Mouse (Mus musculus): ENCODE data around the gene Atxn2l.

Atxn2l gene

GRCm38 (mm10) chr7:126473470-126474086 is 29.7 kb downstream of the Atxn2l start:
- DNase-seq (ENCODE audit: low read depth, low spot score): no peak
- H3K36me3 ChIP-seq (ENCODE audit: control insufficient read depth, insufficient read depth, low read length, poor library complexity, severe bottlenecking): no peaks in the 10 kb centered on the region; the same call in 1 of the 2 replicates

DNA sequence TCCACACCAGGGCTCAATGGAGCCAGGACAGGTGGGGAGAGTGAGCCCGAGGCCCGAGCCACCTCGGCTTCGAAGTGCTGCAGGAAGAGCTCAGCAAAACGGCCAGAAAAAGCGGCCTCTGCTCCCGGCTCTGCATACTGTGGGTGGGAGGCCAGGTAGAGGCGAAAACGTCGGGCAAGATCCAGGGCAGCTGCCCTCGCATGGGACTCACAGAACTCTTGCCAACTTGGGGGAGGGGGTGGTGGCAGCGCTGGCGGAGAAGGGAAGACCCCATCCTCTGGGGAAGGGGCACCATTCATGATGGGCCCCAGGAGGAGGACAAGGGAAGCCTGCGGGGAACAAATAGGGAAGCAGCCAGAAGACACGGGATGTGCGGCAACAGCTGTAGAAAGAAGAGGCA is 30.5 kb downstream of the Atxn2l start:
- DNase-seq (ENCODE audit: low read depth, low spot score): no peak
- H3K36me3 ChIP-seq (ENCODE audit: control insufficient read depth, insufficient read depth, low read length, poor library complexity, severe bottlenecking): peaks cover 2% of the 10 kb centered on the region; the same call in 1 of the 2 replicates
- no peaks in the 10 kb centered on the region for H3K27me3 ChIP-seq (ENCODE audit: control insufficient read depth, insufficient read depth, low read length, poor library complexity, severe bottlenecking)

More at GRCm38 (mm10) chr7:126473470-126474086, 29.7 kb downstream of the Atxn2l start:
- H3K27me3 ChIP-seq (ENCODE audit: control insufficient read depth, insufficient read depth, low read length, poor library complexity, severe bottlenecking): no peaks in the 10 kb centered on the region

GRCm38 (mm10) chr7:126472306-126472705 is 30.9 kb downstream of the Atxn2l start:
- H3K27me3 ChIP-seq (ENCODE audit: control insufficient read depth, insufficient read depth, low read length, poor library complexity, severe bottlenecking): no peaks in the 10 kb centered on the region
- peaks cover 3% of the 10 kb centered on the region; the same call in 1 of the 2 replicates for H3K36me3 ChIP-seq (ENCODE audit: control insufficient read depth, insufficient read depth, low read length, poor library complexity, severe bottlenecking)
- DNase-seq (ENCODE audit: low read depth, low spot score): peak; percentile 61

DNA sequence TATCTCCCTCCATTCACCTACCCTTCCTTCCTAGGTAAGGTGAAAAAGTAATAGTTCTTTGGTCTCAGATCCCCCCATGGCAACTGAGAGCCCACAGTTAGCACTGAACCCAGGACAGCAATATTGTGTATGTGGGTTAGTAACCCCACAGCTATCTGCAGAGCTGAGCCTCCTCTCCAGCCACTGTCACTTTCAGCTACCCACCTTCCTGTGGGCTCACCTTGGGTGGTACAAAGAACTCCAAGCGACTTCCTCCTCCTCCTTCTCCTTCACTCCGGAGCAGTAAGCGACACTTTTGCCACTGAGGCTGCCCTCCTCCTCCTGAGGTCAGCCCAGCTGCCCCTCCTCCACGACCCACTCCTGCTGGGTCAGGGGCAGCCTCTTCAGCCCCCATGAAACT is 31.4 kb downstream of the Atxn2l start:
- Histone ChIP-seq H3K36me3 (ENCODE audit: control insufficient read depth, insufficient read depth, low read length, poor library complexity, severe bottlenecking) (peaks cover 5% of the 10 kb centered on the region), H3K27me3 (ENCODE audit: control insufficient read depth, insufficient read depth, low read length, poor library complexity, severe bottlenecking) (no peaks in the 10 kb centered on the region)
- DNase-seq (ENCODE audit: low read depth, low spot score): no peak

DNA sequence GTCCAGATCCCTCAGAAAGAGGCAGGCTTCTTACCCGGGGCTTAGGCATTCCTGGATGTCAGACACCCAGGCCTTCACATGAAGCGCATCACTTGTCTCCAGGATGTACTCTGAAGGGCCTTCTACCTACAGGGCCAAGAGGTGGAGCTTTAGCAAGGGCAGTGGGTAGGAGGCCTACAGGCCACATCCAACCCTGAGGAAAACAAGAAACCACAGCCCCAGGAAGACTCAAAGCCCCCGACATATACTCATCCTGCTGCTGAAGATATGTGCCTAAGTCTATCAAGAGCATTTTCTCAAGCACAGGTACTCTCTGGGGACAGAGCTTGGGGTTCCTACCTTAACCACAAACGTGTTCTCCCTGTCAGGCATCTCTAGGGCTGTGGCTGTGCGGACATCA is 31.9 kb downstream of the Atxn2l start:
- Histone ChIP-seq H3K27me3 (ENCODE audit: control insufficient read depth, insufficient read depth, low read length, poor library complexity, severe bottlenecking) (no peaks in the 10 kb centered on the region), H3K36me3 (ENCODE audit: control insufficient read depth, insufficient read depth, low read length, poor library complexity, severe bottlenecking) (peaks cover 5% of the 10 kb centered on the region)
- no peak for DNase-seq (ENCODE audit: low read depth, low spot score)

DNA sequence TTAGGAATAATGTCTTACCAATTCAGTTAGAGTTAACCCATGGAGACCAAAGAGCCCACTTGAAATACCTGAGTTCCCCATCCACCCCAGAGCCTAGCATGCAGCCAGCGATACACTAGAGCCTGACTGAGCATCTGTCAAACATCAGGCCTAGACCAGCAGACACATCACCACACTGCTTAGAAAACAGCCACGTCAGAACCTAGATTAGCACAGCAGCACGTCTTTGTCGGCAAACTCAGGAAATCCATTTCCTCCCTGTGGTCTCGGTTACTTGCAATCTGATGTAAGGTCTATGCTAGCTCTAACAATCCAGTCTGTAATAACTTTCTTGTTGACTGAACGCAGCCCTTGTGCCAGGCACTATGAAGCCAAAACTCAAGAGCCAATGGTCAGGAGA is 33.2 kb downstream of the Atxn2l start:
- Histone ChIP-seq H3K27me3 (ENCODE audit: control insufficient read depth, insufficient read depth, low read length, poor library complexity, severe bottlenecking) (no peaks in the 10 kb centered on the region), H3K36me3 (ENCODE audit: control insufficient read depth, insufficient read depth, low read length, poor library complexity, severe bottlenecking) (peaks cover 5% of the 10 kb centered on the region)
- DNase-seq (ENCODE audit: low read depth, low spot score): peak; percentile 68

DNA sequence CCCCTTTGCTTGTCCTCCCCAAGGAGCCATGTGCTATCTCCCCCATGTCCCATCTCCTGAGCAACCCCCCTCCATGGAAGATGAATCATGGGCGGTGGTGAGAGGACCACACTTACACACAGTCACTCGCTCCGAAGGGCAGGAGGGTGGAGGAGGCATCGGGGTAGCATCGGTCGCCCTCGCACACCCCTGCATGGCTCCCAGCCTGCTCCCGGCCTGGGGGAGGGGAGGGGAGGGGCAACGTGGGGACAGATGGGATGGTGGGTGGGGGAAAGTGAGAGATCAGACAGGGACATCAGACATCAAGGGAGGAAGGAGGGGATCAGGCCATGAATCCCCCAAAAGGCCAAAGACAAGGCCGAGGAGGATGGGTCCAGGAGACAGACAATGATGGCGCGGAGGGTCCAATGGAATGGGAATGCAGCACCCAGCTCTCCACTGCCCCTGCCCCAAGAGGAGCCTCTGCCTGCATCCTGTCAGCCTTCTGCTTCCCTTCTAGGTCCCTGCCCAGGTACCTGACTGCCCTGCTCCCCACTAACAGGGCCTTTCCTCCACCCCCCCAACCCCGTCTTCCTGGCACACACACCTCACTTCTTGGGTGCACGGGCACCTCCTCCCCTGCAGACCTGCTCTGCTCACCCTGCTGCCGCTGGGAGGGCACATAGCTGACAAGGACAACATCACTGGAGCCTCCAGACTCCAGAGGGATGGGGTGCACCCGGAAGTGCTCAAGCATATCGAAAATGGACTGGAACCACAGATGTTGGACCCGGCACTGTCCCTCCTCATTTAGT is 35.2 kb downstream of the Atxn2l start:
- no peaks in the 10 kb centered on the region for H3K27me3 ChIP-seq (ENCODE audit: control insufficient read depth, insufficient read depth, low read length, poor library complexity, severe bottlenecking)
- H3K36me3 ChIP-seq (ENCODE audit: control insufficient read depth, insufficient read depth, low read length, poor library complexity, severe bottlenecking): peaks cover 5% of the 10 kb centered on the region
- DNase-seq (ENCODE audit: low read depth, low spot score): no peak

GRCm38 (mm10) chr7:126467271-126467670 is 36.0 kb downstream of the Atxn2l start:
- H3K27me3 ChIP-seq (ENCODE audit: control insufficient read depth, insufficient read depth, low read length, poor library complexity, severe bottlenecking): no peaks in the 10 kb centered on the region

GRCm38 (mm10) chr7:126466707-126467106 is 36.5 kb downstream of the Atxn2l start:
- Histone ChIP-seq H3K36me3 (ENCODE audit: control insufficient read depth, insufficient read depth, low read length, poor library complexity, severe bottlenecking) (peaks cover 5% of the 10 kb centered on the region), H3K27me3 (ENCODE audit: control insufficient read depth, insufficient read depth, low read length, poor library complexity, severe bottlenecking) (no peaks in the 10 kb centered on the region)
- no peak for DNase-seq (ENCODE audit: low read depth, low spot score)

More at GRCm38 (mm10) chr7:126467271-126467670, 36.0 kb downstream of the Atxn2l start:
- peak; percentile 80 for DNase-seq (ENCODE audit: low read depth, low spot score)
- peaks cover 5% of the 10 kb centered on the region for H3K36me3 ChIP-seq (ENCODE audit: control insufficient read depth, insufficient read depth, low read length, poor library complexity, severe bottlenecking)

GRCm38 (mm10) chr7:126466116-126466515 is 37.1 kb downstream of the Atxn2l start:
- Histone ChIP-seq H3K36me3 (ENCODE audit: control insufficient read depth, insufficient read depth, low read length, poor library complexity, severe bottlenecking) (peaks cover 5% of the 10 kb centered on the region), H3K27me3 (ENCODE audit: control insufficient read depth, insufficient read depth, low read length, poor library complexity, severe bottlenecking) (no peaks in the 10 kb centered on the region)
- no peak for DNase-seq (ENCODE audit: low read depth, low spot score)

DNA sequence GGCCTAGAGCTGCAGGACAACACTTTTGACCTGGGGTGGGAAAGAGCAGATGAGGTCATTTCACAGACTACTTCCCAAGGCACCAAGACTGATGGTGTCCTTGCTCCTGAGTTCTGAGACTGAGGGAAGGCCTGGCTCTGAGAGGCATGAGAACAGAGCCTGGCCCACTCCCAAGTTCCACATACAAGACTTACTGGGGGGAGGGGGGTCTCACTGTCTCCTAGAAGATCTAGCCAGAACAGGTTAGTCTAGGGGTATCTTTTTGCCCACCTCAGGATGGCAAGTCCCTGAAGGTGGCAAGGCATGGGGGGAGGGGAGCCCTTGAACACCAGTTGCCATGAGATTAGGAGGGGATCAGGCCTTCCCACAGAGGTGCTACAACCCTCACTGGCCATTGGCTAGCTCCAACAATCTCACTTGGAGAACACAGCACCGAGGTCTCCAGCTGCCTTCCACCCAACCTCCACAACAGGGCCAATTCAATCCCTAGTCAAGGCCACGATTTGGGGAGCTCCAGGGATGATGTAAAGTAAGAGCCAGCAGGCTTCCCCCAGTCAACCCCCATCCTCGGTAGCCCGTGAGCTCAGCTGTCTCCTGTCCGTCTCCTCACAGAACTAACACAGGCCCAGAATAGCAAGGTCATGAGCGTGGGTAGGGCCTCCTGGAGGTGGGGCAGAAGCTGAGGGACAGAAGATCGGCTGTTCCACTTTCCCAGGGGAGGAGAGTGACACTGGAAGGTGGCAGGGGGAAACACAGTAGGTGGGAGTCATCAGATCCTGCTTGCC is 37.8 kb downstream of the Atxn2l start:
- Histone ChIP-seq H3K27me3 (ENCODE audit: control insufficient read depth, insufficient read depth, low read length, poor library complexity, severe bottlenecking) (no peaks in the 10 kb centered on the region), H3K36me3 (ENCODE audit: control insufficient read depth, insufficient read depth, low read length, poor library complexity, severe bottlenecking) (peaks cover 5% of the 10 kb centered on the region)
- no peak for DNase-seq (ENCODE audit: low read depth, low spot score)

GRCm38 (mm10) chr7:126464836-126465235 is 38.4 kb downstream of the Atxn2l start:
- Histone ChIP-seq H3K27me3 (ENCODE audit: control insufficient read depth, insufficient read depth, low read length, poor library complexity, severe bottlenecking) (no peaks in the 10 kb centered on the region), H3K36me3 (ENCODE audit: control insufficient read depth, insufficient read depth, low read length, poor library complexity, severe bottlenecking) (peaks cover 5% of the 10 kb centered on the region)
- no peak for DNase-seq (ENCODE audit: low read depth, low spot score)

GRCm38 (mm10) chr7:126464121-126464520 is 39.1 kb downstream of the Atxn2l start:
- DNase-seq (ENCODE audit: low read depth, low spot score): no peak

GRCm38 (mm10) chr7:126463547-126463946 is 39.7 kb downstream of the Atxn2l start:
- H3K27me3 ChIP-seq (ENCODE audit: control insufficient read depth, insufficient read depth, low read length, poor library complexity, severe bottlenecking): no peaks in the 10 kb centered on the region
- peaks cover 5% of the 10 kb centered on the region for H3K36me3 ChIP-seq (ENCODE audit: control insufficient read depth, insufficient read depth, low read length, poor library complexity, severe bottlenecking)
- DNase-seq (ENCODE audit: low read depth, low spot score): no peak

More at GRCm38 (mm10) chr7:126464121-126464520, 39.1 kb downstream of the Atxn2l start:
- Histone ChIP-seq H3K27me3 (ENCODE audit: control insufficient read depth, insufficient read depth, low read length, poor library complexity, severe bottlenecking) (no peaks in the 10 kb centered on the region), H3K36me3 (ENCODE audit: control insufficient read depth, insufficient read depth, low read length, poor library complexity, severe bottlenecking) (peaks cover 5% of the 10 kb centered on the region)

DNA sequence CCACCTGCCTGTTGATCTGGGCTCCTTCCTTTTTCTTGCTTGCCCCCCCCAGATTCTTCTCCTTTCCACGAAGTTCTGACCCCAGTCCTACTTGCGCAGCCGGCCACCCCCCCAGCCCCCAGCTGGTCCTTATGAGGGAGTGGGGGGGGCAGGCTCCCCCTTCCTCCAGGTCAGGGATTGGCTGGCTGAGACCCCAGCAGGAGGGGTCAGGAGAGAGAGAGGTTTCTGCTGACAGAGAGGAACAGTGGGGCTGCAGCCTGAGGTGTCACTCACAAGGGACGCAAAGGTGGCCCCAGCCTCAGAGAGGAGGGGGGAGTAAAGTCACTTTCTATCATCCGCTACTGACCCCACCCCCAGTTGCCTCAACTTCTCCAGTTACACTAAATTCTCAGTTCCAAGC is 40.2 kb downstream of the Atxn2l start, which contains the start of gene Atp2a1:
Gene Atp2a1, minus strand, starts transcription at position 105 of the 400 bp plus-strand sequence.
- no peak for DNase-seq (ENCODE audit: low read depth, low spot score)
- Histone ChIP-seq H3K27me3 (ENCODE audit: control insufficient read depth, insufficient read depth, low read length, poor library complexity, severe bottlenecking) (no peaks in the 10 kb centered on the region), H3K36me3 (ENCODE audit: control insufficient read depth, insufficient read depth, low read length, poor library complexity, severe bottlenecking) (peaks cover 5% of the 10 kb centered on the region)

Data from splenic B cell, adult 2 months (primary cell).